Mouse (Mus musculus): ENCODE data around the gene Snrpd3.

DNA sequence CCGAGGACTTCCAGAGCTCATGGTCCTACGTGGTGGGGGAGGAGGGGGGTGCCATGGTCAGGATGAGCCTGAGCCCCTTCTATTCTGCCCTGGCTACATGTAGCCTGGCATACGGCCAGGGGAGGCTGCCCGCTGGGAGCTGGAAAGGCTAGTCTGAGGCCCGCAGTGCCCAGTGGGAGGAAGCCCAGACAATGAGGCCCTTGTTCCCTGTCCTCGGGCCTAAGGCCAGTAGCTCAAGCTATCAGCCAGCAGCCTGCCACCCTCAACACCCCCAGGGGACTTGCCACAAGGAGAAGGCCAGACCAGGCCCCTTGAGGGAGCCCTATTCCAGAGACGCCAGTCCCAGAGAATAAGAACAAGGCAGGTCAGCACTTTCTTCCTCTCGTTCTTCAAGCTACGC, 38.7 kb downstream of the Snrpd3 start:
- TF ChIP-seq CTCF (IDR thresholded peaks at IDR 0.05; ENCODE audit: control insufficient read depth, insufficient read depth, insufficient replicate concordance, low read depth, low read length) (no peak), POLR2A (IDR thresholded peaks at IDR 0.05; ENCODE audit: control insufficient read depth, low read depth, low read length) (no peak; the same call in 1 of the 2 replicates)

Data from testis, adult 2 months (tissue).